Mouse (Mus musculus) midbrain, postnatal 0 days (tissue): Measurements from ENCODE around the gene Maml3. TPM values are rescaled to one million over a fixed set of nuclear protein-coding genes. Genes with fewer than 3 reads are reported as not detected.

ENCODE experiments used
- ATAC-seq: fragments of 200-750 bp; cut with Nextera tagmentation; 2 replicates; pipeline ENCODE4 v1.8.0; 2017; ENCODE audit warnings: moderate number of reproducible peaks, mild to moderate bottlenecking, moderate TSS enrichment, moderate library complexity; ENCODE audit not compliant: low FRiP score
- DNase-seq: peaks from one replicate; pipeline ENCODE4 v3.0.0-alpha.2; 2015; ENCODE audit warnings: low spot score
- H3K27ac ChIP-seq: fragments of 300-500 bp; sonication (generic); 2 replicates; pipeline ENCODE4 v1.5.1; 2014; ENCODE audit warnings: low read depth, mild to moderate bottlenecking, low read length, mixed read lengths
- H3K27me3 ChIP-seq: fragments of 300-500 bp; sonication (generic); 2 replicates; pipeline ENCODE4 v1.6.1; 2014; ENCODE audit warnings: low read length, control low read depth, mixed read lengths; ENCODE audit not compliant: insufficient read depth
- H3K36me3 ChIP-seq: fragments of 300-500 bp; sonication (generic); 2 replicates; pipeline ENCODE4 v1.6.1; 2014; ENCODE audit warnings: low read length, control low read depth, mixed read lengths; ENCODE audit not compliant: insufficient read depth
- H3K4me1 ChIP-seq: fragments of 300-500 bp; sonication (generic); 2 replicates; pipeline ENCODE4 v1.6.1; 2014; ENCODE audit warnings: mild to moderate bottlenecking, control low read depth, antibody characterized with exemption, low read length, mixed read lengths; ENCODE audit not compliant: insufficient read depth
- H3K4me2 ChIP-seq: fragments of 300-500 bp; sonication (generic); 2 replicates; pipeline ENCODE4 v1.6.1; 2014; ENCODE audit warnings: low read depth, mild to moderate bottlenecking, low read length, mixed read lengths; ENCODE audit not compliant: poor library complexity, severe bottlenecking
- H3K4me3 ChIP-seq: fragments of 300-500 bp; sonication (generic); 2 replicates; pipeline ENCODE4 v1.5.1; 2014; ENCODE audit warnings: low read depth, mild to moderate bottlenecking, low read length, moderate library complexity
- H3K9ac ChIP-seq: fragments of 300-500 bp; sonication (generic); replicated peaks from 2 replicates; pipeline ENCODE4 v1.6.1; 2014; ENCODE audit warnings: mild to moderate bottlenecking, low read length, moderate library complexity, mixed read lengths; ENCODE audit not compliant: poor library complexity, severe bottlenecking
- H3K9me3 ChIP-seq: fragments of 300-500 bp; sonication (generic); 2 replicates; pipeline ENCODE4 v1.6.1; 2016; ENCODE audit warnings: low read length, control low read depth
- CTCF ChIP-seq: IDR thresholded peaks from 2 replicates; pipeline ENCODE4 v1.5.1; 2016; ENCODE audit warnings: antibody characterized with exemption, mild to moderate bottlenecking
- WGBS: fragments of 180-500 bp; shearing (Covaris S2); extraction: QIAGEN DNeasy Blood & Tissue Kit; methylation state at CpG from one replicate; pipeline ENCODE4 v1.1.7; 2014; 5-methylcytosine and 5-hydroxymethylcytosine counted together
- polyA plus RNA-seq: library from polyadenylated mRNA; unstranded; fragments of >200 nt; fragmentation: Nextera tagmentation; extraction: Ambion mirVana; gene quantifications from 2 replicates; pipeline ENCODE4 v1.2.1, GENCODE M21; 2015
- total RNA-seq: library from RNA; depleted of rRNA; stranded (reverse); fragments of >200 nt; gene quantifications from 2 replicates; pipeline ENCODE4 v1.2.3, GENCODE M21; 2014

The Maml3 gene
- total and polyA plus RNA-seq, 2 experiments from 2014 or later: 3.9 to 20.2 TPM

GRCm38 (mm10) chr3:51782191-51782590 is 322.7 kb downstream of the Maml3 start:
- no peaks in the 10 kb centered on the region for H3K9me3 ChIP-seq
- H3K9ac ChIP-seq: no peak overlapping the region
- peaks cover 9% of the 10 kb centered on the region for H3K4me1 ChIP-seq
- no peaks in the 10 kb centered on the region for H3K27me3 ChIP-seq
- no peak overlapping the region for H3K4me3 ChIP-seq
- no peak overlapping the region for H3K27ac ChIP-seq
- 93% methylated on average over 10 of the region's 10 CpGs for WGBS
- ATAC-seq: no peak
- H3K4me2 ChIP-seq: no peak overlapping the region
- no peak for DNase-seq
- TF ChIP-seq CTCF: no peak
- H3K36me3 ChIP-seq: no peaks in the 10 kb centered on the region

- H3K4me1 ChIP-seq: peaks cover 9% of the 10 kb centered on the region
- peak; percentile 9; the same call in 1 of the 2 replicates for TF ChIP-seq CTCF
- ATAC-seq: peak; percentile 78; the same call in 1 of the 2 replicates
Observed at GRCm38 (mm10) chr3:51778738-51779592, 325.9 kb downstream of the Maml3 start.

GRCm38 (mm10) chr3:51778179-51778578 is 326.7 kb downstream of the Maml3 start:
- H3K4me3 ChIP-seq: no peak overlapping the region
- ATAC-seq (no peak), DNase-seq (no peak)
- TF ChIP-seq CTCF: no peak
- no peaks in the 10 kb centered on the region for H3K36me3 ChIP-seq
- H3K4me1 ChIP-seq: peaks cover 9% of the 10 kb centered on the region
- H3K9me3 ChIP-seq: no peaks in the 10 kb centered on the region
- 0 out of 2 replicates have a peak overlapping the region, but pooled peaks have one; percentile 24 for H3K9ac ChIP-seq
- no peak overlapping the region for H3K4me2 ChIP-seq
- H3K27ac ChIP-seq: peak overlapping the region; percentile 68
- WGBS: 51% methylated on average over 3 of the region's 3 CpGs
- H3K27me3 ChIP-seq: no peaks in the 10 kb centered on the region

More at GRCm38 (mm10) chr3:51778738-51779592, 325.9 kb downstream of the Maml3 start:
- Histone ChIP-seq H3K27me3 (no peaks in the 10 kb centered on the region), H3K4me3 (no peak overlapping the region), H3K27ac (peak overlapping the region; percentile 68), H3K9me3 (no peaks in the 10 kb centered on the region), H3K36me3 (no peaks in the 10 kb centered on the region), H3K4me2 (no peak overlapping the region), H3K9ac (peak overlapping the region; percentile 24; the same call in 1 of the 2 replicates)
- DNase-seq: peak; percentile 69
- WGBS: 21% methylated on average over 16 of the region's 16 CpGs

- Histone ChIP-seq H3K27me3 (no peaks in the 10 kb centered on the region), H3K36me3 (no peaks in the 10 kb centered on the region), H3K9me3 (no peaks in the 10 kb centered on the region), H3K4me2 (no peak overlapping the region), H3K4me3 (no peak overlapping the region), H3K27ac (no peak overlapping the region), H3K9ac (no peak overlapping the region), H3K4me1 (peaks cover 9% of the 10 kb centered on the region)
- TF ChIP-seq CTCF: no peak
- DNase-seq (no peak), ATAC-seq (no peak)
- 84% methylated on average over 2 of the region's 2 CpGs for WGBS
Observed at GRCm38 (mm10) chr3:51776018-51776611, 328.8 kb downstream of the Maml3 start.

GRCm38 (mm10) chr3:51773587-51773986 is 331.3 kb downstream of the Maml3 start:
- no peak for TF ChIP-seq CTCF
- Histone ChIP-seq H3K4me1 (peaks cover 5% of the 10 kb centered on the region), H3K27me3 (no peaks in the 10 kb centered on the region), H3K9ac (no peak overlapping the region), H3K4me3 (no peak overlapping the region), H3K9me3 (no peaks in the 10 kb centered on the region), H3K36me3 (no peaks in the 10 kb centered on the region), H3K27ac (no peak overlapping the region), H3K4me2 (no peak overlapping the region)
- DNase-seq (no peak), ATAC-seq (no peak)
- 85% methylated on average over 5 of the region's 5 CpGs for WGBS
